Mouse (Mus musculus) adrenal gland, postnatal 4 days (tissue): ENCODE data around the gene Ctnna2. TPM values are rescaled to one million over a fixed set of nuclear protein-coding genes. Genes with fewer than 3 reads are reported as not detected.

ENCODE experiments used
- DNase-seq, 2 experiments: peaks; one replicate each; pipeline ENCODE4 v3.0.0; 2021 to 2022; ENCODE audit warnings: low spot score in 2 of 2, mixed read lengths in 2 of 2
- total RNA-seq, 2 experiments: library from RNA; stranded (reverse); gene quantifications; 2 replicates each; pipeline ENCODE4 v1.2.3; 2021

Gene Ctnna2
- total RNA-seq, 2 experiments from 2014 or later: 7.0 to 10.1 TPM

DNA sequence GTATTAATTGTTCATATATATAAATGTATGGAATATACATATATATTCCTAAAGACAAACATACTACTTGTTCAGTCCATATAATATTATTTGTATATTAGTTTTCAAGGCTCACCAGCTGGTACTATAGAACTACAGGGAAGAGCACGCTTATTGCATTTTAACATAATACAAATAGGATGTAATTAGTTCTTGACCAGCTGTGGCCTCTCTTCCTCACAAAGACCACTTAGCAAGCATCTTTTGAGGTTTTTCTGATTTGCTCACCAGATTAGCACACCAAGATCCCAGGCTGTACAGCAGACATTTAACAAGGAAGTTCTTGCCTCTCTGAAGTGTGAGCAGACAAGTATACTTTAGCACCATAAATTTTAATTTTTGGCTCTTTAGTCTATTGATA is 152.0 kb downstream of the Ctnna2 start:
- no peak for DNase-seq

DNA sequence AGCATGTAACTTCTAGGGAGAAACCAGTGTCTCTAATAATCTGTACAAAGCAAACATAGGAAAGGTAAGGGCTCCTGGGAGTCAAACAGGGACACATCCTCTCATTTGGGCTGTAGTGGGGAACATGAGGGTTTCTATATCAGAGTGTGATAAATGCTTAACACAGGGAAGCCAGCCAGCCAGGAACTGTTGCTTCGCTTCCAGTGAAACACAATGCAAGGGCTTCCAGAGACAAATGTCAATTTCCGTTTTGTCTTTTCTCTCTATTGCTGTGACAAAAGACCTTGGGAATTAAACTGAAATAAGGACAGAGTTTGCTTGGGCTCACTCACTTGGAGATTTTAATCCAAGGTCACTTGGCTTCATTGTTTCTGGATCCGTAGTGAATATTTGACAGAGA is 162.4 kb downstream of the Ctnna2 start:
- DNase-seq: no peak

DNA sequence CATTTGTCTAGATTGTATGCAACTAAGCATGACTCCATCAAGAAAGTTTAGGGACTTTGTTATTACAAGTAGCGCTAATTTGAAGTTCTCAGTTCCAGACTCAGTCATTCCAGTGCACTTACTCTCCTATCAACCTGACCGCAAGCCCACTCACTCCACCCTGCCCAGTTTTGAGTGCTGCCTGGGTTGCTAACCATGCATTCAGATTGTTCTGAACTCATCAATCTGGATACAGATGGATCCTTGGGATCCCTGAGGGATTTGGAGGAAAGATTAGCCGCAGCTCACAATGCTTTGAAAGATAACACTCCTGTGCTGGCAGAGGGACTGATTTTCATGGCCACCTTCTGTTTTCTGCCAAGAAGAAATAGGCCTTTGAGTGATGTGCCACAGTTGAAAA is 168.5 kb downstream of the Ctnna2 start:
- no peak for DNase-seq

DNA sequence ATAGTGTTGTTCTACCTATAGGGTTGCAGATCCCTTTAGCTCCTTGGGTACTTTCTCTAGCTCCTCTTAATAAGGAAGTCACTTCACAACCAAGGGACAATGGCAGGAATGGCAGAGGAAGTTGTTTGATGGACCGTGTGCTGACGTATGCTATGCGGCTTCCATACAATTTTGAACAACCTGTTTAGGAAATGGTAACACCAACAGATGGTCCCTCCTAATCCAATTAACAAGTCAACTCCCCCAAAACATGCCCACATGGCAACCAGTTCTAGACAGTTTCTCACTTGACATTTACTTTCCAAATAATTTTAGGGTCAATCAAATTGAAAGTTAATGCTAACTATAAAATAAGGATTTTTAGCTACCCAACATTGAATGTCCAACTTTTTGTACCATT is 176.9 kb downstream of the Ctnna2 start:
- DNase-seq: no peak

DNA sequence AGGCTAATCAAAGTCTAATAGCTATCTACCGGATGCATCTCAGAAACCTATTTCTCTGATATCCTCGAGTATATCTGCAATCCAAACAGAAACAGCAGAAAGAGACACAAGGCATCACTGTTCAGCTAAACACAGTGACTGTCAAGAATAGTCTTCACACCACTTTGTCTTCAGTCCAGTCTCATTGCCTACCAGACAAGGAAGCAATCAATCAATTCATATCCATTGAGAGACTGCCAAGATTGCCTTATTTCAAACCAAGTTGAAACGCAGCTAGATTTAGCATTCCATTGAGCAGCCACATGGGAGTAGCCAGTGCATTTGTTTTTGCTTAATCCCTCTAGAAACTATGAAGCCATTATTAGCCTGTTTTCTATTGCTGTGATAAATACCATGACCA is 196.2 kb downstream of the Ctnna2 start:
- DNase-seq: no peak

DNA sequence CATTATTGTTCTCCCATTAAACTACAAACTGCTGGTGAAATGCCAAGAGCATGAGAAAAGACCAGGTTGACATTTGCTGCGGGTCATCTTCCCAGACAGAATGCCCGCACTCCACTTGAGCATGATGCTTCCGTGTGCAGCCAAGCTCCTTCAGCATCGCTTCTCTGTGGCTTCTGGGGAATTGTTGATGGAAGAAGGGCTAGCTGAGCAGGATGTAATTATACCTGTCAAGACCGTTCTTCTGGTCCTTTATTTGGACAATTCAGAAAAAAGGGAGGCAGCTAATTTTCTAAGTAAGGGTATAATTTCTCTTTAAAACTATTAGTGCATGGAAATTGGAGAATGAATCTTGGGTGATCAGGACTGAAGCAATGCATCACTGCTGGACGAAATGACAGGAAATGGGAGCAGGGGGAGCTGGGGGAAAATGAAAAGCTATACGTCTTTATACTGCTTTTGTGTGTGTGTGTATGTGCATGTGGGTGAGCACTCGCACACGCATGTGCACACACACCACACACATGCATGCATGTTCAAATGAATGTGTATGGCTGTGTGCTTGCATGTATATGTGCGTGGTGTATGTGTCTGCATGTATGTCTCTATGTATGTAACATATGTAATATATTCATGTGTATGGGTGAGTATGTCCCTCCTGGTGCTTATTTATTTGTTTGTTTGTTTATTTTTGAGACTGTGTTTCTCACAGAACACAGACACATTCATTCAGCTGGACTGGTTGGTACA is 211.0 kb downstream of the Ctnna2 start:
- no peak for DNase-seq

- DNase-seq: no peak
Measured at GRCm38 (mm10) chr6:77758164-77758563, 221.3 kb downstream of the Ctnna2 start.

- no peak for DNase-seq
Measured at GRCm38 (mm10) chr6:77745426-77745825, 234.1 kb downstream of the Ctnna2 start.

DNA sequence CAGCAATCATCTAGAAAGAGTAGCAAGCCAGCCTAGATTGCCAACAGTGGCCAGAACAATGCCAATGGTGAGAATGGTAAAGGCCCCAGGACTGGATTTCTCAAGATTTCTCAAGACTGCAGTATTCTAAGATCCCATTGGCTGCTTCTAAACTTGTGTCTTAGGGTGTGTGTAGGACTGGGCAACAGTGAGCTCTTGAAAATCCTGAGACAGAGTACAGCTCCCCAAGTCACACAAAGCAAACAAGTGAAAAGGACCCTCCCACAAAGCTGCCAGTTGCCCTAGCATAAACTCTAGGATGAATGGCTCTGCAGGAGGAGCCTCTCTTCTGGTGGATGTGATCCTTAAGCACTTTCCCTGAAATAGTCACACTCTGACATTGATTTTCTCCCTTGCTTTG is 235.8 kb downstream of the Ctnna2 start:
- DNase-seq: no peak

DNA sequence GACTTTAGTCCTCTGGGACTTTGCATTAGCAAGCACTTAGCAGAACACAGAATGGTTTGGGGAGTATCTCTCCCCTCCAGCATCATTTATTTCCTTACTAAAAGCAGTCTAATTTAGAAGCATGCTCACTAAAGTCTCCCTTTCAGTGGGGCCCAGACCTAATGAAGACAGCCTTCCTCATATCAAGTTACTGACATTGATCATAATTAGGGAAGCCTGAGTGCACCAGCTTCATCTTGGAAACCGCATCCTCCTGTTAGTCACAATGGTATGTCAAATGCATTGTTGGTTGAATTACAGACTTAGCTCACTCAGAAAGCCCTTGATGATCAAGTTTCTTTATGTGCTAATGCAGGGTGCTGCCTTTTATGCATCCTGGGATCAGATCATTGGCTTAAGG is 236.5 kb downstream of the Ctnna2 start:
- no peak for DNase-seq

DNA sequence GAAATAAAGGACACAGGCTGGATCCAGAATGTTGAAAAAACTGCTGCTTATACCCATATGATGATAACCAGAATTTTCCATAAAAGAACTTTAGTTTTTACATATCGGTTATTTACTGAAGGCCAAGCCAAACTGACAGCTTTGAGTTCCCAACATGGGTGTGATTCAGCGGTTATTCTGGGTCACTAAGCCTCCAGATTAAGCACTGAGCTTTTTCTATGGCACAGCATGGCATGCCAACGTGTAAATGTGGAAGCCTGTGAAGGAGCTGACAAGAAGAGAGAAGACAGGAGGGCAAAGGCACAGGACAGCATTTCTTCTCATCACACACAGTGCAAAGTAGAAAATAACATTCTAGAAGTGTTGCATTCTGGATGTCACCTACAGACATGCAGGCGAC is 240.9 kb downstream of the Ctnna2 start:
- no peak for DNase-seq

- DNase-seq: no peak
Measured at GRCm38 (mm10) chr6:77724952-77725299, 254.6 kb downstream of the Ctnna2 start.

- no peak for DNase-seq
Measured at GRCm38 (mm10) chr6:77724042-77724951, 255.2 kb downstream of the Ctnna2 start.

DNA sequence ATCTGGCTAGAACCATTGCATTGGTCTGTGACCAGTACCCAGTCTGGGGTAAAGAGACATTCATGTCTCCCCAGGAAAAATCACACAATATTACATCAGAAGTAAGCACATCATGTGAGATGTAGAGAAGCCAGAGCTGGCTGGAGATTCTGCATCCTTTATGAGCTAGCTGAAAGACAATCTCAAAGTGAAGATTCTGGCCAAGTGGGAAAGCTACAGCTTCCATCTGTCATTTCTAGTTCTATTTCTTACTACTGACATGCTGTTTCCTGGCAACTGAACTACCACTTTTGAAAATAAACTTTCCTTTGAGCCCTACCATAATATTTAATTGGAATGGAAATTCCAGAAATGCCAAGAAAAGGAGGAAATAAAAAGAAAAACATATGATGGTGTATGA is 285.4 kb downstream of the Ctnna2 start:
- no peak for DNase-seq

DNA sequence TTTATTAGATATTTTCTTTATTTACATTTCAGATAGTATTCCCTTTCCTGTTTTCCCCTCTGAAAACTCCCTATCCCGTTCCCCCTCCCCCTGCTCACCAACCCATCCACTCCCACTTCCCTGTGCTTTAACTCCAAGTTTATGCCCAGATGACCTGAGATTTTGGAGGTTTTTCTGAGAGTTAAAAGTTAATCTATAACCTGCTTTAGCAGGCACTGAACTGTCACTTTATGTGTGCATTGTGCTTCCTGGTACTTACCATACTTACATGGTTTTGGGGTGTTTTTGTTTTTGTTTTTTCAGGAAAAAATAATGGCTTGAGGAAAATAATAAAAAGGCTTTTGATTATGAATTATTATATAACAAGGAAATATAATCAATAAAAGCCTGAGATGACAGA is 292.3 kb downstream of the Ctnna2 start:
- DNase-seq: no peak

- DNase-seq: peak; percentile 8 to 15
Measured at GRCm38 (mm10) chr6:77650127-77650526, 329.4 kb downstream of the Ctnna2 start.

- no peak for DNase-seq
Measured at GRCm38 (mm10) chr6:77644591-77644990, 334.9 kb downstream of the Ctnna2 start.

GRCm38 (mm10) chr6:77638784-77639183 is 340.7 kb downstream of the Ctnna2 start:
- DNase-seq: no peak

DNA sequence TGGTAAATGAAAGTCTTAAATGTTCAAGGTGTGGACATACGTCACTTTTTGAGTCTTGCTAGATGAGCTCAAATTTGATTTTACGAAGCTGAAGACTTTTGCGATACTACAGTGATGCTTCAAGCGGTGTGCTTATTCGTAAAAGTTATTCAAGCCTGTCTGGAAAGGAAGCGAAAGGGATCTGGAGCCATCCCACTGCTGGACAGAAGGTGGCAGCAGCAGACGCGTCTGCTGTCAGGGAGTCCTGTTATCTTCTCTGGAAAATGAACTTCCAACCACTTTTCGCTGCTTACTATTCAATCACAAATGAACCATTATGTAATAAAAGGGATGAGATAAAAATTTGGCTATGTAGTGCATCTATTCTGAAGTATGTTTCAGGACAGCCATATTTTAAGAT is 345.5 kb downstream of the Ctnna2 start:
- DNase-seq: no peak

- no peak for DNase-seq
Measured at GRCm38 (mm10) chr6:77628573-77629192, 350.8 kb downstream of the Ctnna2 start.

GRCm38 (mm10) chr6:77604642-77605392 is 374.7 kb downstream of the Ctnna2 start:
- DNase-seq: no peak
